ENCODE assay signal across 14 mouse cellular contexts in the genomic region with DNA sequence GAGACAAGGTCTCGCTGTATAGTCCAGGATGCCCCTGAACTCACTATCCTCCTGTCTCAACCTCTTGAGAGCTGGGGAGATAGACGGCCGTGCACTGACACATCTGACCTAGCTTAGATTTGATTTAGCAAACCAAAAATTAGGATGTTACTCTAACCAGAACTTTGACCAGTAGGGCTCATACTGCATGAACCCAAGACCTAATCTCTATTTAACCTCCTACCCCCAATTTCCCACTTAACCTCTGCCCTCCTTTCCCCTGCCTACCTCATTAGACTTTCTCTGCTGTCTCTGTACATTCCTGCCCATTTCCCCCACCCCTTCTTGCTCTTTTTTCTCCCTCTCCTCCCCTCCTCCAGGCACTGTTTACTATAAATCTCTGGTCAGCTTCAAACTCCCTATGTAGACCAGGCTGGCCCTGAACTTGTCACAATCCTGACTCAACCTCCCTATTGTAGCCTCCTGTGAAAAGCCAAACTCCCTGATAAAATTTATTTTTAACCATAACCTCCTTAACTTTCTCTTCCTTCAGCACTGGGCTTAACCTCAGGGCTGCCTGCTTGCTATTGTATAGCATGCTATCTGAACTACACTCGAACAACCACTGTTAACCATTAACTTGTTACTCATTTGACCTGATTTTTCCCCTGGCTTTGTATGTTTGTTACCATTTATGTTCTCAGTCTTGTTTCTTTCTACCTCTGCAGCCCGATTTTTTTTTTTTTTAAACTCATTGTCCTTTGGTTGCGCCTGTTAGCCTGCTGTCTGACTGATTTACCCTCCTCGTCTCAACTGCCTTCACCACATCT. TPM values are rescaled to one million over a fixed set of nuclear protein-coding genes. Genes with fewer than 3 reads are reported as not detected.
DNase-seq lines count a peak whose midpoint lies in the region; ATAC-seq lines count a peak whose summit lies in the region.
"Had no signal": no experiment of that assay in that cellular context is flagged by ENCODE, and none has a peak within 500 bp of the region (broad histone marks: within the 10 kb centered on the region; RNA-seq: fewer than 3 reads in every experiment).

No protein-coding gene starts in this region.

- no peak for ATAC-seq in hindbrain, embryonic 12.5 days (ENCODE audit: low FRiP score)
- no peak for ATAC-seq in hindbrain, embryonic 11.5 days (ENCODE audit: low FRiP score)
- no peak for ATAC-seq in hindbrain, embryonic 15.5 days (ENCODE audit: low FRiP score, low read depth)
- ATAC-seq in kidney, embryonic 15.5 days (replicated peaks; ENCODE audit: low FRiP score): peak; percentile 38; the same call in 1 of the 2 replicates
- no peak for ATAC-seq in midbrain, embryonic 15.5 days (replicated peaks)
- ATAC-seq: inflammation-experienced regulatory T-cells, adult 6 months had no signal

- no peak for DNase-seq in hindbrain, embryonic 11.5 days (ENCODE audit: low spot score)
- DNase-seq in layer of hippocampus, adult 11-12 months (ENCODE audit: low spot score): no peak
- DNase-seq in B cell, adult 2 months: no peak
- DNase-seq in heart, postnatal 10 days: no peak
- DNase-seq: gastrocnemius, adult 2 months; lung, adult 2 months had no signal

- H3K36me3 ChIP-seq in hindbrain, embryonic 12.5 days: peaks cover 34% of the 10 kb centered on the region
- no peaks in the 10 kb centered on the region; the same call in 1 of the 2 replicates for H3K36me3 ChIP-seq in hindbrain, embryonic 11.5 days (ENCODE audit: control insufficient read depth, insufficient read depth, low read length)
- H3K36me3 ChIP-seq in hindbrain, embryonic 15.5 days: peaks cover 14% of the 10 kb centered on the region
- peaks cover 22% of the 10 kb centered on the region for H3K36me3 ChIP-seq in kidney, embryonic 15.5 days
- 0 out of 2 replicates have a peak, but pooled peaks cover 12% of the 10 kb centered on the region for H3K36me3 ChIP-seq in midbrain, embryonic 15.5 days (replicated peaks)

- no peaks in the 10 kb centered on the region for H3K27me3 ChIP-seq in hindbrain, embryonic 12.5 days
- H3K27me3 ChIP-seq in hindbrain, embryonic 11.5 days (ENCODE audit: control insufficient read depth, insufficient read depth, low read length): no peaks in the 10 kb centered on the region
- no peaks in the 10 kb centered on the region for H3K27me3 ChIP-seq in hindbrain, embryonic 15.5 days
- no peaks in the 10 kb centered on the region for H3K27me3 ChIP-seq in kidney, embryonic 15.5 days
- H3K27me3 ChIP-seq in midbrain, embryonic 15.5 days (replicated peaks): no peaks in the 10 kb centered on the region

- H3K4me2 ChIP-seq in hindbrain, embryonic 12.5 days (replicated peaks): peak overlapping the region; percentile 43; the same call in 1 of the 2 replicates
- no peak overlapping the region for H3K4me2 ChIP-seq in hindbrain, embryonic 11.5 days (replicated peaks; ENCODE audit: low read depth, low read length)
- H3K4me2 ChIP-seq in hindbrain, embryonic 15.5 days: peak overlapping the region; percentile 42
- H3K4me2 ChIP-seq in kidney, embryonic 15.5 days: peak overlapping the region; percentile 50
- peak overlapping the region; percentile 1; the same call in 1 of the 2 replicates for H3K4me2 ChIP-seq in midbrain, embryonic 15.5 days
- H3K4me2 ChIP-seq: heart, embryonic 11.5 days had no signal

- H3K4me3 ChIP-seq in hindbrain, embryonic 12.5 days: no peak overlapping the region
- H3K4me3 ChIP-seq in hindbrain, embryonic 11.5 days (ENCODE audit: low read depth, low read length): no peak overlapping the region
- peak overlapping the region; percentile 6; the same call in 1 of the 2 replicates for H3K4me3 ChIP-seq in hindbrain, embryonic 15.5 days
- peak overlapping the region; percentile 21; the same call in 1 of the 2 replicates for H3K4me3 ChIP-seq in kidney, embryonic 15.5 days (replicated peaks)
- no peak overlapping the region for H3K4me3 ChIP-seq in midbrain, embryonic 15.5 days
- H3K4me3 ChIP-seq: gastrocnemius, adult 2 months had no signal

- H3K4me1 ChIP-seq in hindbrain, embryonic 12.5 days: peaks cover 56% of the 10 kb centered on the region
- H3K4me1 ChIP-seq in hindbrain, embryonic 11.5 days (replicated peaks; ENCODE audit: control insufficient read depth, insufficient read depth, low read length): peaks cover 8% of the 10 kb centered on the region
- H3K4me1 ChIP-seq in hindbrain, embryonic 15.5 days (replicated peaks): peaks cover 67% of the 10 kb centered on the region
- H3K4me1 ChIP-seq in kidney, embryonic 15.5 days: peaks cover 63% of the 10 kb centered on the region
- H3K4me1 ChIP-seq in midbrain, embryonic 15.5 days: peaks cover 60% of the 10 kb centered on the region

- H3K9me3 ChIP-seq in hindbrain, embryonic 12.5 days (replicated peaks): no peaks in the 10 kb centered on the region
- no peaks in the 10 kb centered on the region for H3K9me3 ChIP-seq in hindbrain, embryonic 11.5 days (ENCODE audit: control insufficient read depth, low read length)
- H3K9me3 ChIP-seq in hindbrain, embryonic 15.5 days: no peaks in the 10 kb centered on the region
- H3K9me3 ChIP-seq in kidney, embryonic 15.5 days (replicated peaks): no peaks in the 10 kb centered on the region
- H3K9me3 ChIP-seq in midbrain, embryonic 15.5 days: no peaks in the 10 kb centered on the region

- 68% methylated on average over 7 of the region's 7 CpGs for whole genome bisulfite sequencing in hindbrain, embryonic 12.5 days
- WGBS in hindbrain, embryonic 11.5 days: 58% methylated on average over 7 of the region's 7 CpGs
- 60% methylated on average over 7 of the region's 7 CpGs for WGBS in hindbrain, embryonic 15.5 days
- WGBS in kidney, embryonic 15.5 days: 55% methylated on average over 7 of the region's 7 CpGs
- WGBS in midbrain, embryonic 15.5 days: 66% methylated on average over 7 of the region's 7 CpGs

- 0 out of 2 replicates have a peak overlapping the region, but pooled peaks have one; percentile 18 for H3K9ac ChIP-seq in hindbrain, embryonic 12.5 days
- no peak overlapping the region for H3K9ac ChIP-seq in hindbrain, embryonic 11.5 days (ENCODE audit: low read depth, low read length)
- H3K9ac ChIP-seq in hindbrain, embryonic 15.5 days: 0 out of 2 replicates have a peak overlapping the region, but pooled peaks have one; percentile 8
- no peak overlapping the region for H3K9ac ChIP-seq in kidney, embryonic 15.5 days
- H3K9ac ChIP-seq in midbrain, embryonic 15.5 days: no peak overlapping the region

- no peak overlapping the region for H3K27ac ChIP-seq in hindbrain, embryonic 12.5 days
- no peak overlapping the region for H3K27ac ChIP-seq in hindbrain, embryonic 11.5 days (ENCODE audit: low read depth, low read length)
- H3K27ac ChIP-seq in hindbrain, embryonic 15.5 days (replicated peaks): no peak overlapping the region
- H3K27ac ChIP-seq in kidney, embryonic 15.5 days: peak overlapping the region; percentile 95
- no peak overlapping the region for H3K27ac ChIP-seq in midbrain, embryonic 15.5 days
- H3K27ac ChIP-seq: gastrocnemius, adult 2 months had no signal

- intact Hi-C loops in heart, postnatal 10 days (cut with DNase I): no loop called here

RNA-seq across cellular contexts. Expression of gene Lrfn3, which starts 4.0 kb away (rescaled TPM):
- 9.3 and 10.1 TPM in 2 replicates for polyA plus RNA-seq in hindbrain, embryonic 12.5 days (2016; fragmentation: Nextera tagmentation; extraction: Ambion mirVana)
- 5.3 and 6.8 TPM in 2 replicates for polyA plus RNA-seq in hindbrain, embryonic 11.5 days (2014; fragmentation: Nextera tagmentation; extraction: Ambion mirVana)
- 14.3 and 15.7 TPM in 2 replicates for polyA plus RNA-seq in hindbrain, embryonic 15.5 days (2015; fragmentation: Nextera tagmentation; extraction: Ambion mirVana)
- polyA plus RNA-seq in kidney, embryonic 15.5 days (2015; fragmentation: Nextera tagmentation; extraction: Ambion mirVana): 6.5 and 7.2 TPM in 2 replicates
- 16.3 and 17.9 TPM in 2 replicates for polyA plus RNA-seq in midbrain, embryonic 15.5 days (2015; fragmentation: Nextera tagmentation; extraction: Ambion mirVana)
- total RNA-seq in heart, postnatal 10 days (2021): 1 to 10 TPM; 1.7 TPM
- total RNA-seq: megakaryocyte, adult 5-6 weeks; neutrophil, adult 5-6 weeks had no signal
- polyA plus RNA-seq: inflammation-experienced regulatory T-cells, adult 6 months had no signal

RNA-seq across cellular contexts. Expression of gene Sdhaf1, which starts 34.9 kb away (rescaled TPM):
- polyA plus RNA-seq in hindbrain, embryonic 12.5 days (2016; fragmentation: Nextera tagmentation; extraction: Ambion mirVana): 22.3 and 23.4 TPM in 2 replicates
- 20.9 and 23.2 TPM in 2 replicates for polyA plus RNA-seq in hindbrain, embryonic 11.5 days (2014; fragmentation: Nextera tagmentation; extraction: Ambion mirVana)
- polyA plus RNA-seq in hindbrain, embryonic 15.5 days (2015; fragmentation: Nextera tagmentation; extraction: Ambion mirVana): 16.2 and 17.3 TPM in 2 replicates
- polyA plus RNA-seq in kidney, embryonic 15.5 days (2015; fragmentation: Nextera tagmentation; extraction: Ambion mirVana): 17.3 and 18.7 TPM in 2 replicates
- 16.7 and 17.1 TPM in 2 replicates for polyA plus RNA-seq in midbrain, embryonic 15.5 days (2015; fragmentation: Nextera tagmentation; extraction: Ambion mirVana)
- total RNA-seq in heart, postnatal 10 days (2021): 10 to 100 TPM; 15.1 to 15.8 TPM

RNA-seq across cellular contexts. Expression of gene E130208F15Rik, which starts 37.0 kb away (rescaled TPM):
- 0.33 and 0.49 TPM in 2 replicates for polyA plus RNA-seq in hindbrain, embryonic 12.5 days (2016; fragmentation: Nextera tagmentation; extraction: Ambion mirVana)
- 1.4 and 3.3 TPM in 2 replicates for polyA plus RNA-seq in hindbrain, embryonic 11.5 days (2014; fragmentation: Nextera tagmentation; extraction: Ambion mirVana)
- 0.98 TPM in 1 of 2 replicates, not detected in the other for polyA plus RNA-seq in hindbrain, embryonic 15.5 days (2015; fragmentation: Nextera tagmentation; extraction: Ambion mirVana)
- polyA plus RNA-seq in kidney, embryonic 15.5 days (2015; fragmentation: Nextera tagmentation; extraction: Ambion mirVana): 2.6 TPM in 1 of 2 replicates, not detected in the other
- 0.23 and 2.0 TPM in 2 replicates for polyA plus RNA-seq in midbrain, embryonic 15.5 days (2015; fragmentation: Nextera tagmentation; extraction: Ambion mirVana)
- 1 to 10 TPM in 1 of 2 experiments, under 1 TPM in 1; 0.87 to 1.0 TPM for total RNA-seq in heart, postnatal 10 days (2021)
- polyA plus RNA-seq: heart, embryonic 11.5 days; inflammation-experienced regulatory T-cells, adult 6 months had no signal

RNA-seq across cellular contexts. Expression of gene Syne4, which starts 44.0 kb away (rescaled TPM):
- polyA plus RNA-seq in hindbrain, embryonic 12.5 days (2016; fragmentation: Nextera tagmentation; extraction: Ambion mirVana): 36.9 and 39.2 TPM in 2 replicates
- polyA plus RNA-seq in hindbrain, embryonic 11.5 days (2014; fragmentation: Nextera tagmentation; extraction: Ambion mirVana): 17.4 and 18.7 TPM in 2 replicates
- 17.1 and 19.1 TPM in 2 replicates for polyA plus RNA-seq in hindbrain, embryonic 15.5 days (2015; fragmentation: Nextera tagmentation; extraction: Ambion mirVana)
- polyA plus RNA-seq in kidney, embryonic 15.5 days (2015; fragmentation: Nextera tagmentation; extraction: Ambion mirVana): 88.2 and 97.7 TPM in 2 replicates
- polyA plus RNA-seq in midbrain, embryonic 15.5 days (2015; fragmentation: Nextera tagmentation; extraction: Ambion mirVana): 16.6 and 17.5 TPM in 2 replicates
- total RNA-seq in heart, postnatal 10 days (2021): under 1 TPM; 0.86 to 0.87 TPM

RNA-seq across cellular contexts. Expression of gene Alkbh6, which starts 50.1 kb away (rescaled TPM):
- polyA plus RNA-seq in hindbrain, embryonic 12.5 days (2016; fragmentation: Nextera tagmentation; extraction: Ambion mirVana): 87.1 and 93.5 TPM in 2 replicates
- 82.1 and 85.2 TPM in 2 replicates for polyA plus RNA-seq in hindbrain, embryonic 11.5 days (2014; fragmentation: Nextera tagmentation; extraction: Ambion mirVana)
- 121 and 135 TPM in 2 replicates for polyA plus RNA-seq in hindbrain, embryonic 15.5 days (2015; fragmentation: Nextera tagmentation; extraction: Ambion mirVana)
- 94.7 and 95.7 TPM in 2 replicates for polyA plus RNA-seq in kidney, embryonic 15.5 days (2015; fragmentation: Nextera tagmentation; extraction: Ambion mirVana)
- polyA plus RNA-seq in midbrain, embryonic 15.5 days (2015; fragmentation: Nextera tagmentation; extraction: Ambion mirVana): 134 and 135 TPM in 2 replicates
- total RNA-seq in heart, postnatal 10 days (2021): 10 to 100 TPM; 26.0 to 27.4 TPM

Comparison
In these comparisons a context has a peak if more than half of its experiments do, and no peak if none do; other contexts are left out.
1. H3K4me3 ChIP-seq: peak in hindbrain, embryonic 15.5 days (single experiment) and kidney, embryonic 15.5 days (single experiment); none in hindbrain, embryonic 12.5 days (single experiment), hindbrain, embryonic 11.5 days (single experiment) and midbrain, embryonic 15.5 days (single experiment).
2. H3K9ac ChIP-seq: peak in hindbrain, embryonic 12.5 days (single experiment) and hindbrain, embryonic 15.5 days (single experiment); none in hindbrain, embryonic 11.5 days (single experiment), kidney, embryonic 15.5 days (single experiment) and midbrain, embryonic 15.5 days (single experiment).